Mouse (Mus musculus): Measurements from ENCODE around the gene BC035044. TPM values are rescaled to one million over a fixed set of nuclear protein-coding genes. Genes with fewer than 3 reads are reported as not detected.
"Not testable (repeated sequence)": the region's sequence is repeated elsewhere in the genome, so short reads cannot be mapped to it uniquely, and the experiment has no call there.

The BC035044 gene
- 1 to 10 TPM; 1.6 to 2.5 TPM for total RNA-seq (2021)
- long read RNA-seq, experiment 1, partial matches to known transcripts, result 0 of 3 reads
- long read RNA-seq, experiment 1, other reads (novel, unspliced or antisense), result 2 of 3 reads
- long read RNA-seq, experiment 2, result 0 reads

DNA sequence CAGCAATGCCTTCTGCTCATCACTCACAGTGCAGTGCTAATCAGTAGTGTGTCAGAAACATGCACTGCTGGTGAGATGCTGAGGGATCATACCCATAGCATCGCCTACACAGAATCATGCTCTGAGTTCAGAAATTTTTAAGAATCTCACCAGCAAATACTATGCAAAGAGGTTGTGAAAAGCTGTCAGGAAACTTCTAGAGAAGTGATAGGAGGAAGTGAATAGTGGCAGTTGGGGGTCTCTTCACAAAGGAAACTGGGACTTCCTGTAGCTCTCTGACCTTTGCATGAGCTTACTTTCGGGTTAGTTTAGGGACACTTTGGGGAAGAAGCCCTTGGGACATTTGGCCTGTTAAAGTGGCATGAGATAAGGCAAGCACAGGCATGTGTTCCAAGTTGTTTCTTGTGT lies at the start of gene BC035044:
BC035044 (minus strand) TSS at position 179 of the 408 bp plus-strand sequence.
- no peak for DNase-seq

DNA sequence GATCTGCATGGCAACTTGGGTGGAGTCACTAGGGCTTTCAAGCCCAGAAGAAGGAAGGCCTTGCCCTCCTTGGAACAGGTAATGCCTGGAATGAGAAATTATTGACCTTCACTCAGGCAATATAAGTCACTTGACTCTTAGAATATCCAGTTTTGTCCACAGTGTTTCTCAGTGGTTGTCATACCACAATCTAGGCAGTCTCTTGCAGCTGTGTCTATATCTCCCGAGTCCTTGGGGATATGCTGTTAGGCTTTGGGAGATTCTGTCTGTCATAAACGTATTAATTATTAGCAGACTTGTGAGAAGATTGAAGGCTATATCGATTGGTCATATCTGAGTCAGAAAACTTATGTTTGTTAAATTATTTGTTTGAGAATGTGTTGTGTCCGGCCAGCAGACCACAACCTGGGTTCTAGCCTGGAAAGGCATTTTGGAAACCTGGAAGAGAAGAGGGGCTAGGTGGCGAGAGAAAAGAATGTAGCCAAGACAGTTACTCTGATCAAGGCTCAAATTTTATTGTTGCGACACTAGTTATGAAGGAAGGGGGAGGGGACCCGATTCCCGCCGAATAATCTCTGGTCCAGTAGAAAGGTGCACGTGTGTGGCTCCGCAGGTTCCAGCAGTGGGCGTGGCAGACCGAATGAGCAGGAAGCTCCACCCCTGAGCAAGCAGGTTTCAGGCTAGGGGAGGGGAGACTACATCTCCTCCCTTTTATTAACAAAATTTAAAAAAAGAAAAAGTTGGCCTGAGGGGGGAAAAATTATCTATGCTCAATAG lies 45.2 kb upstream of the BC035044 start:
- DNase-seq, result not testable (repeated sequence)

GRCm38 (mm10) chr6:128934081-128934480 lies 43.2 kb upstream of the BC035044 start, which contains the start of gene Clec2g:
Gene Clec2g (plus strand): TSS chr6:128934381.
- DNase-seq, result not testable (repeated sequence)

GRCm38 (mm10) chr6:128933050-128933449 lies 42.1 kb upstream of the BC035044 start:
- no peak for DNase-seq

DNA sequence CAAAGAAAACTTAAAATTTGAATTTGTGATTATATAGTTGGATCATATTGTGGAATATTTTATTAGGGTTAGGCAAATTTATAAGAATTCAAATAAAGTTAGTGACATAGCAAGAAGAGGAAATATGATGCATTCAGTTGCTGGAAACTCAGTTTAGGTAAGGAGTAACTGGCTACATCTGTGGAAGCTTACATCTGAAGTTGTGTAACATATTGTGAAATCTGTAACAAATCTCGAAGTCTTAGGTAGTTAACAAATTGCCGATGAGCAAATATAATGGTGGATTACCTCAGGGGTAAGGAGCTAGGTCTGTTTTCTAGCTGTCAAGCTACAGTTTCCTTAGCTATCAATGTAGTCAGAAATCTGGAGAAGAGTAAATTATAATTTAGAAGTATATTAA lies 26.4 kb upstream of the BC035044 start:
- no peak for DNase-seq

GRCm38 (mm10) chr6:128913598-128914254 lies 22.8 kb upstream of the BC035044 start:
- no peak for DNase-seq

- DNase-seq, result not testable (repeated sequence)
Measured at GRCm38 (mm10) chr6:128900796-128901552, 10.0 kb upstream of the BC035044 start.

DNA sequence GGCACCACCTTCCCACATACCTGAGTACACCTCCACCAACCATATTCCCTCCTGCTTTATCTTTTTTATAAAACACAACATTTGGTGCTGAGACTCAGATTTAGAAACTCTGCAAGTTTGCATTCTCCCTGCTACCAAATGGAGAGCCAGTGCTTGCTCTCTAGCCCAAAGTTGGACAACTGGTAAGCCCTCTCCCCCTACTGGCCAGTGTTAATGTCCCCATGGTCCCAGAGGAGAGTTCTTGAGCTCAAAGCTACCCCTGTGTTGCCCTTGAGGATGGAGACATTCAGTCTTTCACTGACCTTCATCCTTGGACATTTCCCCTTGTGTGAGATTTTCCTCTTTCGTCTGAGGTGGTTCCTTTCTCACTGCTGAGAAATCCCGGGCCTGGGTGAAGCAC lies 9.1 kb upstream of the BC035044 start:
- DNase-seq, result no peak

DNA sequence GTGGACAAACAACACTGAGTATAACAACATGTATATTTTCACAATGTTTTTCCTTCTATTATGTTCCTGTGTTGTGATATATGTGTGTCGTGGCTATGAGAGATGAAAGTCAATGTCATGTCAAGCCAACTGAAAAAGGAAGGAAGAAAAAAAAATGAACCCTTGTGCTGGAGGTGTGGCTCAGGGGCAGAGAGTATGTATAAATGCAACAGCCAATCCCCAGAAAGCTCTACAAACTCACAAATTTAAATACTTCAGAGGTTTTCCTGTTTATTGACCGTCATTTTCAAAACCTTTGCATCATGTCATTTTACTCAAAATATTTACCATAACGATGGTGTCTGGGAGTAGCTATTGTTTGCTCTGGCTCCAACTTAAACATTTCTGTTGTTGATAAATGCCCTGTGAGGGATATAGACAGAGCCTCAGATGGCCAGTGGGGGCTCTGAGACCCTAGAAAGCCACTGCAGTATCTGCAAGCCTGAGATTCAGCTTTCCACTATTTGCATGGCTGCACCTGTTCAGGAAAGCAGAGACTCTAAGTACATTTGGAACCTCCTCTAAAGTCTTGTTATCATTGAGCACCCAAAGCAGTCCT lies 4.6 kb upstream of the BC035044 start:
- DNase-seq, result no peak

DNA sequence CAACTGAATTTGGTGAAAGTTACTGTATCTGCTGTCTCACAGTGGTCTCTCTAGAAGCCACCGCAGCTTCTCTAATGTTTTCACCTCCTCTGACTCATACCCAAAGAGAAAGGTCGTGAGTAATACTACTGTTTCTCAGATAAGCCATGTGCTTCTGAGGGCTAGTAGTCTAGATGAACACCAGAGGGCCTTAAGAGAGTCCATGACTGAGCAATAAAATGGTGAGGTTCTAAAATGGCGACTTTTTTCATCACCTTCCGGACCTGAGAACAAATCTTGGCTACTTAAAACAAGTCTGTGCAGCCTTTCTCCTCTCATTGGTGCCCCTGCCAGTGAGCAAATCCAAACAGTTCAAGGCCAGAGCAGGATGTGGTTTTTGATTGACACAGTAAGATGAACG lies 2.1 kb downstream of the BC035044 start:
- no peak for DNase-seq

DNA sequence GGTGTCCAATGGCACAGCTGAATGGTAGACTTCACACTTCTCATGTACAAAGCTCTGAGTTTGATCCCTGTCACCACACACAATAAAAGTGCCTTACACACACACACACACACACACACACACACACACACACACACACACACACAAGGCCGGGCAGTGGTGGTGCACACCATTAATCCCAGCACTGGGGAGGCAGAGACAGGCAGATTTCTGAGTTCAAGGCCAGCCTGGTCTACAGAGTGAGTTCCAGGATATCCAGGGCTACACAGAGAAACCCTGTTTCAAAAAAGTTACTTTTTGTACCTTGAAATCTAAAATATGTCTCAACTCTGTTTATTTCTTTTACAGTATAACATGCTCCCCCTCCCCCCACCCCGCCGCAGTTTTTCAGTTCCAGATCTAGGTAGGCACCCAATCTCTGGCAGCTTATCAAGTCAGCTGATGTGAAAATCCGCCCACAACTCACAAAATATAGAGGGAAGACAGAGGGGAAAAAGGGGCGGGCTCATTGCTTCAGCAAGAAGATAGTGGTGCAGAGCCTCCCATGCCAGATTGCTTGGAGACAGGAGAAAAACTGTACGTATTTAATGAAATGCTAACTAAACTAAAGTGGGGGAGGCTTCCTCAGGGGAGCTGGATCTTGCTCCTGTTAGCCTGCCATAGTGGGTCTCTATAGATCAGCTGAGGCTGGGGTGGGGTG lies 3.7 kb downstream of the BC035044 start, which contains the start of gene Clec2i:
Clec2i (plus strand) TSS at position 498 of the 700 bp plus-strand sequence.
- not testable (repeated sequence) for DNase-seq

DNA sequence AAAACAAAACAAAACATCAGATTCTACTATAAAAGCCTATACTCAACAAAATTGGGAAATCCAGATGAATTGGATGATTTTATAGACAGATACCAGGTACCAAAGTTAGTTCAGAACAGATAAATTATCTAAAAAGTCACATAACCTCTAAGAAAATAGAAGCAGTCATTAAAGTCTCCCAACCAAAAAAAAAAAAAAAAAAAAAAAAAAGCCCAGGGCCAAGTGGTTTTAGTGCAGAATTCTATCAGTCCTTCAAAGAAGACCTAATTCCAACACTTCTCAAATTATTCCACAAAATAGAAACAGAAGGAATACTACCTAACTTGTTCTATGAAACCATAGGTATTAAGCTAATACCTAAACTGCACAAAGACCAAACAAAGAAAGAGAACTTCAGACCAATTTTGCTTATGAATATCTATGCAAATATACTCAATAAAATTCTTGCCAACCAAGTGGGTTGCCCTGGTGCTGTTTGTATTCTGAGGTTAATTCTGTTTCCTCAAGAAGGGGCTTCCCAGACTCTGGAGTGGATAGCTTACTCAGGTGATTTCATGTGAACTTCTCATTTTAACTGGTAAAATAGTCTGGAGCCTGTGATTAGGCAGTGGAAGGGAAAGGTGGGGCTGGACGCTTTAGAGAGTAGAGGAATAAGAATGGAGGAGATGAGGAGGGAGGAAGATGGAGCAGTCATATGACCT lies 18.9 kb downstream of the BC035044 start:
- DNase-seq, result no peak

- no peak for DNase-seq
Measured at GRCm38 (mm10) chr6:128868861-128869260, 22.1 kb downstream of the BC035044 start.

GRCm38 (mm10) chr6:128857976-128858375 lies 33.0 kb downstream of the BC035044 start:
- DNase-seq, result no peak

GRCm38 (mm10) chr6:128856250-128856649 lies 34.7 kb downstream of the BC035044 start:
- peak; percentile 77 for DNase-seq

DNA sequence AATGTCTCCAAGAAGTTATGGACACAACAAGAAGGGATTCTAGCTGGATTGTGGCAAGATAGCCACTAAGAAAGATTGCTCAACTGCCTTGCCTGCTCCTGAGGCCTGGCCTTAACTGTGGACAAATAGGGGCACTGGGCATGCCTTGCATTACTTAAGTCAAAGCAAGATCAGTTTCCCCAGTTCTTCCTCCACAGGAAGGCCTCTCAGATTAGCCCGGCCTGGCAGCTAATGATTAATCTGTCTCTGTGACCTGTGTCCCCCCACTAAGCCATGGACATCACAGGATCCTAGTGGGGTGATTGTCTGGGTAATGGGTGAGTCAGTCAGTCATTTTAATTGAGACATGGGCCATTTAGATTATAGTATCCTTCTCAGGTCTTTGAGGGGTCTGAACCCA lies 35.4 kb downstream of the BC035044 start:
- DNase-seq, result no peak

DNA sequence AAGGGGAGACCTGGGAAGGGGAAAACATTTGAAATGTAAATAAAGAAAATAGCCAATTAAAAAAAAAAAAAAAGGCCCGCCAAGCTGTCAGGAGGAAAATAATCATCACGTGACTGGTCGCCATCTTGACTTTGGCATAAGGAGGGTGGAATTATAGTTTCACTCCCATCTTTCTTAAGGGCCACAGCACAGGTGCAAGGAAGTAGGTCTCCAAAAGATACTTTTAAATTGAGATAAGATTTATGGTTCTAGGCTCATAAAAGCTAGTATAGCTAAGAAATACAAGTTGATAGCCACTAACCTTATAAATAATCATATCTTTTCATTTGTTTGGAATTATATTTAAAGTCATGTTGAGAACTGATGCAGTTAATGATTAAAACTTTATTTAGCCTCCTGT lies 36.0 kb downstream of the BC035044 start:
- no peak for DNase-seq

- DNase-seq, result peak; percentile 81
Measured at GRCm38 (mm10) chr6:128854024-128854820, 36.7 kb downstream of the BC035044 start.

DNA sequence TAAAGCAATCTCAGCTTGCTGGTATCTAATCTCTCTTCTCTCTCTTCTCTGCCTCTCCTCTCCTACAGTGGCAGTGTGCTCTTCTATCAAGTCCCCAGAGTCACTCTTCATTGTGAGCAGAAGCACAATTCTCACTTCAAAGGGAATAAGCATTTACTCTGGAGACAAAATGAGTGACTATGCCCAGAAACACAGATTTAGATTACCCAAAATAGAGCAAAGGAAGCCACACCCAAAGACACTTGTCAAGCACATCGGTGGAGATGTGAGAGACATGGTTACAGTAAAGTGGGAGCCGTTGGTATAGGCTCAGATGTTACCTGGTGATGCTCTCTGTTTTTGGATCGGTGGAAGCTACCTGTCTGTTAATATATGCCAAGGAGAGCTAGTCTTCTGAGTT lies 38.2 kb downstream of the BC035044 start:
- DNase-seq, result no peak

DNA sequence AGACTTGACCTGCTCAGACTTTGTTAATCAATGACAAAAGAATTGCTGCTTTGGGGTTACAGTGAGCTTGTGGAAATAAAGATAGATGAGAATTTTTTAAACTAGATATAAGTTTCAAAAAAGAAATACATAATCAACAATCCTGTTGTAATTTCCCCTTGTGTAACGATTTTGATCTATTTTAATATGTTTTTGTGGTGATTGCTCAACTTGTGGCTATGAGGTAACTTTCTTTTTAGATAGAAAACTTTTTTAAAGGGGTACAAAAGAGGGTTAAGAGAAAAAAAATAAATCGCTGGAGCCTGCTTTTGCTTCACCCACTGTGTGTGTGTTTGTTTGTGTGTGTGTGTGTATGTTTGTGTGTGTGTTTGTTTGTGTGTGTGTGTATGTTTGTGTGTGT lies 39.8 kb downstream of the BC035044 start:
- no peak for DNase-seq
